Mouse (Mus musculus) small intestine, adult 2 months (tissue): Measurements from ENCODE around the gene Pigb. TPM values are rescaled to one million over a fixed set of nuclear protein-coding genes. Genes with fewer than 3 reads are reported as not detected.

ENCODE experiments used
- H3K27ac ChIP-seq: fragments of 200-500 bp; 2 replicates; pipeline ENCODE4 v1.5.1; 2012; ENCODE audit warnings: low read depth, low read length, control low read depth, inconsistent platforms; ENCODE audit not compliant: insufficient read depth
- H3K27me3 ChIP-seq: fragments of 200-500 bp; 2 replicates; pipeline ENCODE4 v1.6.1; 2012; ENCODE audit warnings: mild to moderate bottlenecking, moderate library complexity, low read length, inconsistent platforms; ENCODE audit not compliant: control insufficient read depth, insufficient read depth
- H3K36me3 ChIP-seq: fragments of 200-500 bp; 2 replicates; pipeline ENCODE4 v1.6.1; 2012; ENCODE audit warnings: mild to moderate bottlenecking, low read length, control low read depth, inconsistent platforms; ENCODE audit not compliant: control insufficient read depth, insufficient read depth
- H3K4me1 ChIP-seq: fragments of 200-500 bp; 2 replicates; pipeline ENCODE4 v1.6.1; 2012; ENCODE audit warnings: low read length, inconsistent platforms, mixed read lengths; ENCODE audit not compliant: control insufficient read depth, insufficient read depth, insufficient read length
- H3K4me3 ChIP-seq: fragments of 200-500 bp; 2 replicates; pipeline ENCODE4 v1.5.1; 2012; ENCODE audit warnings: low read depth, mild to moderate bottlenecking, control low read depth, inconsistent platforms, low read length, moderate library complexity
- CTCF ChIP-seq: fragments of 200-500 bp; IDR thresholded peaks from 2 replicates; pipeline ENCODE4 v1.5.1; 2012; ENCODE audit warnings: low read depth, mild to moderate bottlenecking, control low read depth, inconsistent platforms, low read length, moderate library complexity, mixed read lengths; ENCODE audit not compliant: insufficient replicate concordance, insufficient read length; ENCODE audit errors: extremely low read depth
- POLR2A ChIP-seq: fragments of 200-500 bp; IDR thresholded peaks from 2 replicates; pipeline ENCODE4 v1.6.1; 2012; ENCODE audit warnings: low read depth, mild to moderate bottlenecking, control low read depth, inconsistent platforms, low read length, moderate library complexity
- WGBS: fragments of 180-500 bp; shearing (Covaris S2); methylation state at CpG from one replicate; pipeline ENCODE4 v1.1.7; 2018; 5-methylcytosine and 5-hydroxymethylcytosine counted together
- polyA plus RNA-seq: library from polyadenylated mRNA; depleted of rRNA; stranded (reverse); fragments of >200 nt; gene quantifications from 2 replicates; pipeline ENCODE4 v1.2.3, GENCODE M21; 2012

Gene Pigb
- polyA plus RNA-seq, 1 experiment = 5.0 TPM

- Histone ChIP-seq H3K4me1 (no peaks in the 10 kb centered on the region; the same call in 1 of the 2 replicates), H3K27ac (no peak overlapping the region), H3K4me3 (no peak overlapping the region), H3K27me3 (no peaks in the 10 kb centered on the region), H3K36me3 (no peaks in the 10 kb centered on the region)
- TF ChIP-seq CTCF (no peak), POLR2A (no peak)
- 83% methylated on average over 2 of the region's 2 CpGs for WGBS
These were observed 7.7 kb upstream of the Pigb start for GRCm38 (mm10) chr9:73047906-73048305.

- WGBS = 71% methylated on average over 10 of the region's 10 CpGs
- Histone ChIP-seq H3K4me3 (peak overlapping the region; percentile 92; the same call in 1 of the 2 replicates), H3K27ac (peak overlapping the region; percentile 69; the same call in 1 of the 2 replicates), H3K27me3 (no peaks in the 10 kb centered on the region), H3K4me1 (no peaks in the 10 kb centered on the region; the same call in 1 of the 2 replicates), H3K36me3 (no peaks in the 10 kb centered on the region)
- no peak for TF ChIP-seq POLR2A
- no peak for TF ChIP-seq CTCF
These were observed 5.5 kb upstream of the Pigb start for GRCm38 (mm10) chr9:73045711-73046110.

GRCm38 (mm10) chr9:73045204-73045603, 5.0 kb upstream of the Pigb start:
- peak overlapping the region; percentile 69 for H3K27ac ChIP-seq
- TF ChIP-seq CTCF = no peak
- no peak for TF ChIP-seq POLR2A
- no peaks in the 10 kb centered on the region for H3K36me3 ChIP-seq
- H3K4me3 ChIP-seq = peak overlapping the region; percentile 92
- no peaks in the 10 kb centered on the region for H3K27me3 ChIP-seq
- WGBS = 23% methylated on average over 7 of the region's 7 CpGs
- H3K4me1 ChIP-seq = peaks cover 3% of the 10 kb centered on the region; the same call in 1 of the 2 replicates

- under 1% methylated on average over 41 of the region's 41 CpGs for whole genome bisulfite sequencing
- Histone ChIP-seq H3K27ac (peak within 1 kb of the TSS; percentile 69), H3K36me3 (no peaks in the 10 kb centered on the region), H3K4me1 (peaks cover 5% of the 10 kb centered on the region; the same call in 1 of the 2 replicates), H3K27me3 (no peaks in the 10 kb centered on the region), H3K4me3 (peak within 1 kb of the TSS; percentile 92)
- TF ChIP-seq POLR2A (0 out of 2 replicates have a peak, but pooled peaks have one; percentile 6), CTCF (peak; percentile 96; the same call in 1 of the 2 replicates)
These were observed 4.2 kb upstream of the Pigb start, which contains the start of gene Rab27a for GRCm38 (mm10) chr9:73044146-73045079. Gene Rab27a, plus strand, starts transcription at chr9:73044854.

GRCm38 (mm10) chr9:73039222-73039945, 794 bp downstream of the Pigb start:
- peak overlapping the region; percentile 22; the same call in 1 of the 2 replicates for H3K27ac ChIP-seq
- H3K4me3 ChIP-seq = peak overlapping the region; percentile 88
- peaks cover 5% of the 10 kb centered on the region; the same call in 1 of the 2 replicates for H3K4me1 ChIP-seq
- peaks cover under 1% of the 10 kb centered on the region; the same call in 1 of the 2 replicates for H3K36me3 ChIP-seq
- TF ChIP-seq CTCF (no peak), POLR2A (peak; percentile 70)
- H3K27me3 ChIP-seq = no peaks in the 10 kb centered on the region
- WGBS = under 1% methylated on average over 49 of the region's 49 CpGs

GRCm38 (mm10) chr9:73033406-73033805, 6.8 kb downstream of the Pigb start:
- peaks cover 17% of the 10 kb centered on the region for H3K36me3 ChIP-seq
- no peaks in the 10 kb centered on the region for H3K4me1 ChIP-seq
- no peak overlapping the region for H3K4me3 ChIP-seq
- 92% methylated on average over 1 of the region's 1 CpGs for WGBS
- no peaks in the 10 kb centered on the region for H3K27me3 ChIP-seq
- no peak overlapping the region for H3K27ac ChIP-seq
- peak; percentile 25; the same call in 1 of the 2 replicates for TF ChIP-seq CTCF
- no peak for TF ChIP-seq POLR2A

- Histone ChIP-seq H3K27me3 (no peaks in the 10 kb centered on the region), H3K27ac (no peak overlapping the region), H3K4me3 (no peak overlapping the region), H3K36me3 (peaks cover 17% of the 10 kb centered on the region), H3K4me1 (no peaks in the 10 kb centered on the region)
- WGBS = 76% methylated on average over 4 of the region's 4 CpGs
- TF ChIP-seq CTCF (no peak), POLR2A (no peak)
These were observed 8.8 kb downstream of the Pigb start for GRCm38 (mm10) chr9:73031421-73031820.
